Mouse (Mus musculus): ENCODE results near the gene Snrnp70.

Gene Snrnp70

GRCm38 (mm10) chr7:45395578-45396336 lies at the start of gene Snrnp70:
TSS of gene Snrnp70 (minus strand) at chr7:45395742.
- peak; percentile 100 for DNase-seq (ENCODE audit: low spot score)

- no peak for DNase-seq (ENCODE audit: low spot score)
Measured at GRCm38 (mm10) chr7:45443526-45444420, 48.2 kb upstream of the Snrnp70 start.

- no peak for DNase-seq (ENCODE audit: low spot score)
Measured at GRCm38 (mm10) chr7:45437521-45438276, 42.2 kb upstream of the Snrnp70 start, which contains the start of gene Ruvbl2. TSS of gene Ruvbl2 (minus strand) at chr7:45438096.

- DNase-seq (ENCODE audit: low spot score): no peak
Measured at GRCm38 (mm10) chr7:45437046-45437445, 41.5 kb upstream of the Snrnp70 start.

GRCm38 (mm10) chr7:45436444-45436843 lies 40.9 kb upstream of the Snrnp70 start:
- no peak for DNase-seq (ENCODE audit: low spot score)

- no peak for DNase-seq (ENCODE audit: low spot score)
Measured at GRCm38 (mm10) chr7:45435038-45435437, 39.5 kb upstream of the Snrnp70 start.

GRCm38 (mm10) chr7:45434203-45435015 lies 38.9 kb upstream of the Snrnp70 start, which contains the start of gene Gys1:
TSS of gene Gys1 (plus strand) at chr7:45434844.
- peak; percentile 100 for DNase-seq (ENCODE audit: low spot score)

GRCm38 (mm10) chr7:45433835-45434202 lies 38.3 kb upstream of the Snrnp70 start:
- DNase-seq (ENCODE audit: low spot score): no peak

GRCm38 (mm10) chr7:45426556-45426955 lies 31.0 kb upstream of the Snrnp70 start:
- no peak for DNase-seq (ENCODE audit: low spot score)

GRCm38 (mm10) chr7:45421194-45421593 lies 25.7 kb upstream of the Snrnp70 start:
- DNase-seq (ENCODE audit: low spot score): no peak

- DNase-seq (ENCODE audit: low spot score): no peak
Measured at GRCm38 (mm10) chr7:45420615-45420919, 25.0 kb upstream of the Snrnp70 start, which contains the start of gene Lhb. TSS of gene Lhb (plus strand) at chr7:45420820.

- no peak for DNase-seq (ENCODE audit: low spot score)
Measured at GRCm38 (mm10) chr7:45419859-45420614, 24.5 kb upstream of the Snrnp70 start.

GRCm38 (mm10) chr7:45417962-45418492 lies 22.5 kb upstream of the Snrnp70 start:
- no peak for DNase-seq (ENCODE audit: low spot score)

- DNase-seq (ENCODE audit: low spot score): no peak
Measured at GRCm38 (mm10) chr7:45415636-45416035, 20.1 kb upstream of the Snrnp70 start.

GRCm38 (mm10) chr7:45414740-45415224 lies 19.2 kb upstream of the Snrnp70 start:
- DNase-seq (ENCODE audit: low spot score): no peak

- no peak for DNase-seq (ENCODE audit: low spot score)
Measured at GRCm38 (mm10) chr7:45413864-45414739, 18.6 kb upstream of the Snrnp70 start.

GRCm38 (mm10) chr7:45413113-45413863 lies 17.7 kb upstream of the Snrnp70 start, which contains the start of gene Ntf5:
TSS of gene Ntf5 (plus strand) at chr7:45413695.
- no peak for DNase-seq (ENCODE audit: low spot score)

GRCm38 (mm10) chr7:45412421-45412820 lies 16.9 kb upstream of the Snrnp70 start:
- DNase-seq (ENCODE audit: low spot score): no peak
